Mouse (Mus musculus) midbrain, embryonic 11.5 days (tissue): Measurements from ENCODE around the gene Gm5565. TPM values are rescaled to one million over a fixed set of nuclear protein-coding genes. Genes with fewer than 3 reads are reported as not detected.

Source experiments
- polyA plus RNA-seq: library from polyadenylated mRNA; unstranded; fragments of >200 nt; fragmentation: Nextera tagmentation; extraction: Ambion mirVana; gene quantifications from 2 replicates; pipeline ENCODE4 v1.2.1, GENCODE M21; 2014

The Gm5565 gene
- polyA plus RNA-seq, 1 experiment from 2014 or later, result not detected

Other genes starting within 250 kb of the Gm5565 start
- not detected in 2 replicates for gene Cyp3a25, start 150.9 kb downstream of the Gm5565 start, polyA plus RNA-seq
- not detected in 2 replicates for gene Cyp3a59, start 81.3 kb downstream of the Gm5565 start, polyA plus RNA-seq
- gene Gm6309, start 10.2 kb upstream of the Gm5565 start, polyA plus RNA-seq, result not detected in 2 replicates
- not detected in 2 replicates for gene 1700001J03Rik, start 24.8 kb upstream of the Gm5565 start, polyA plus RNA-seq
- gene Rnf6, start 61.0 kb upstream of the Gm5565 start, polyA plus RNA-seq, result 21.9 and 24.2 TPM in 2 replicates
- gene Cdk8, start 70.7 kb upstream of the Gm5565 start, polyA plus RNA-seq, result 39.2 and 40.8 TPM in 2 replicates
- 6.3 and 6.4 TPM in 2 replicates for gene Wasf3, start 224.4 kb upstream of the Gm5565 start, polyA plus RNA-seq